Mouse (Mus musculus): ENCODE measurements at regions not wholly inside any gene's neighbourhood (a gene's known extent, or its start where the extent isn't known, plus 50 kb on each side); places are given as distances from the start of the nearest gene placed in this dataset.

DNA sequence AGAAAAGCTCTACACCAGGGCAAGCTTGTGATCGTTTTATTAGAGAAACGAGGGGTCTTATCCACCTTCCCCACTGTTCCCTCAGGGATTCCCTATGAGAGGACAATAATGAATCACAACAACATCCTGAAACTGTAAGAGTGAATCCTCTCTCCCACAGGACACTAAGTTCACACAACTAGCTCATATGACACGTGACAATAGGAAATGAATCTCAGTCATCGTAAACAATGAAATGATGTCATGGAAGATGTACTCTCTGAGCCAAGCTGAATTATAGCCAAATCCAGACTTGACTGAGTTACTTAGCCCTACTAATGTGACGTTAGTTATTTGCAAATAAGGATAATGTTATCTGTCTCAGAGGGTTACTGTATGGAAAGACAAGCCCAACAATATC, 54.6 kb upstream of the Ccn6 start:
- 93% methylated on average over 5 of the region's 5 CpGs for WGBS
- peaks cover 10% of the 10 kb centered on the region for H3K4me1 ChIP-seq (replicated peaks)
- ATAC-seq (ENCODE audit: insufficient number of reproducible peaks, insufficient read depth, low FRiP score, low TSS enrichment, low read depth), result no peak
- no peak overlapping the region for H3K4me2 ChIP-seq
- no peak overlapping the region for H3K27ac ChIP-seq
- no peaks in the 10 kb centered on the region for H3K27me3 ChIP-seq
- no peaks in the 10 kb centered on the region for H3K36me3 ChIP-seq
- 0 out of 2 replicates have a peak, but pooled peaks cover 11% of the 10 kb centered on the region for H3K9me3 ChIP-seq
- H3K9ac ChIP-seq (replicated peaks), result no peak overlapping the region
- H3K4me3 ChIP-seq (replicated peaks), result no peak overlapping the region

DNA sequence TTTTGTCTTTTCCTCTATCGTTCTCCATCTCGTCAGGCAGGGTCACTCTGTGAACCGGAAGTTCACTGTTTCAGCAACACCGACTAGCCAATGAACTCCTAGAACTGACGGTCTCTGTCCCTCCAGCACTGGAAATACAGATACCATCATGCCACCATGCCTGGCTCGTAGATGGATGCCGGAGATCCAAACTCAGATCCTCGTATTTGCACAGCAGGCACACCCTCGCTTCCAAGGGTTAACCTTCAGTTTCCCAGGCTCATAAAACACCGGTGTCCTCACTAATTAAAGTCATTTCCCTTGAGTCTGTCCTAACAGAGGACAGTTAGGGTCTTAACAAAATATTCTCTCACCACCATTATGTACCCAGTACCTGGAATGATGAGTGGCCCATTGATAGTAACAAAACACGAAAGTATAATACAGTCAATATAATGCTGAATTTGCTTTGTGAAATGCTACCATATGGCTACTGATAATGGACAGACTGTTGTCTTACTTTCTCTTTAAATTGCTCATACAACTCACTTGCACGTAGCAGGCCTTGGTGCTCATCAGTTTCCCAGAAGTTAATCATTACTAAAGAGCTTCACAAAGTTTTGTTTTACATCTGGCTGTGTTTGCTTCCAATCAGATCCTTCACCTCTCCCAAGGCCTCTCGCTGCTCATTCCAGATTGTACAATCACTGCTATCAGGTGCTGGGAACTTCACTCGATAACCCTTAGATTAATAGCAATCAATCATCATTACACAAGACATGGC, 52.7 kb upstream of the Ccn6 start:
- peaks cover 10% of the 10 kb centered on the region for H3K4me1 ChIP-seq (replicated peaks)
- WGBS, result 79% methylated on average over 14 of the region's 14 CpGs
- H3K4me2 ChIP-seq, result no peak overlapping the region
- H3K36me3 ChIP-seq, result no peaks in the 10 kb centered on the region
- H3K4me3 ChIP-seq (replicated peaks), result no peak overlapping the region
- peaks cover 7% of the 10 kb centered on the region; the same call in 1 of the 2 replicates for H3K9me3 ChIP-seq
- H3K27me3 ChIP-seq, result no peaks in the 10 kb centered on the region
- H3K27ac ChIP-seq, result no peak overlapping the region
- no peak for ATAC-seq (ENCODE audit: insufficient number of reproducible peaks, insufficient read depth, low FRiP score, low TSS enrichment, low read depth)
- H3K9ac ChIP-seq (replicated peaks), result no peak overlapping the region

GRCm38 (mm10) chr10:39214563-39214962, 51.0 kb upstream of the Ccn6 start:
- Histone ChIP-seq H3K36me3 (no peaks in the 10 kb centered on the region), H3K27me3 (no peaks in the 10 kb centered on the region), H3K9ac (replicated peaks) (no peak overlapping the region), H3K4me3 (replicated peaks) (no peak overlapping the region), H3K27ac (no peak overlapping the region), H3K9me3 (peaks cover 11% of the 10 kb centered on the region; the same call in 1 of the 2 replicates), H3K4me2 (no peak overlapping the region), H3K4me1 (replicated peaks) (peaks cover 16% of the 10 kb centered on the region)
- 77% methylated on average over 4 of the region's 4 CpGs for WGBS
- no peak for ATAC-seq (ENCODE audit: insufficient number of reproducible peaks, insufficient read depth, low FRiP score, low TSS enrichment, low read depth)

Measured in limb, embryonic 12.5 days (tissue).